Mouse (Mus musculus) stomach, postnatal 0 days (tissue): ENCODE data around the gene Apbb1. TPM values are rescaled to one million over a fixed set of nuclear protein-coding genes. Genes with fewer than 3 reads are reported as not detected.

Source experiments
- ATAC-seq: fragments of 200-750 bp; cut with Nextera tagmentation; 2 replicates; pipeline ENCODE4 v1.8.0; 2017; ENCODE audit not compliant: low FRiP score, low TSS enrichment
- DNase-seq: peaks from one replicate; pipeline ENCODE4 v3.0.0-alpha.2; 2016; ENCODE audit warnings: low spot score
- H3K27ac ChIP-seq: fragments of 300-500 bp; sonication (generic); replicated peaks from 2 replicates; pipeline ENCODE4 v1.5.1; 2014; ENCODE audit warnings: mild to moderate bottlenecking, control low read depth
- H3K27me3 ChIP-seq: fragments of 300-500 bp; sonication (generic); 2 replicates; pipeline ENCODE4 v1.6.1; 2014; ENCODE audit warnings: low read length; ENCODE audit not compliant: control insufficient read depth, insufficient read depth
- H3K36me3 ChIP-seq: fragments of 300-500 bp; sonication (generic); 2 replicates; pipeline ENCODE4 v1.6.1; 2014; ENCODE audit warnings: low read length, mixed read lengths; ENCODE audit not compliant: control insufficient read depth, insufficient read depth
- H3K4me1 ChIP-seq: fragments of 300-500 bp; sonication (generic); replicated peaks from 2 replicates; pipeline ENCODE4 v1.6.1; 2014; ENCODE audit warnings: antibody characterized with exemption; ENCODE audit not compliant: control insufficient read depth, insufficient read depth
- H3K4me2 ChIP-seq: fragments of 300-500 bp; sonication (generic); replicated peaks from 2 replicates; pipeline ENCODE4 v1.6.1; 2014; ENCODE audit warnings: low read depth, mild to moderate bottlenecking, control low read depth, moderate library complexity
- H3K4me3 ChIP-seq: fragments of 300-500 bp; sonication (generic); 2 replicates; pipeline ENCODE4 v1.5.1; 2014; ENCODE audit warnings: low read depth, low read length, control low read depth
- H3K9ac ChIP-seq: fragments of 300-500 bp; sonication (generic); 2 replicates; pipeline ENCODE4 v1.6.1; 2014; ENCODE audit warnings: mild to moderate bottlenecking, low read length, control low read depth, mixed read lengths
- H3K9me3 ChIP-seq: fragments of 300-500 bp; sonication (generic); 2 replicates; pipeline ENCODE4 v1.6.1; 2016; ENCODE audit warnings: low read length; ENCODE audit not compliant: control insufficient read depth
- CTCF ChIP-seq: IDR thresholded peaks from 2 replicates; pipeline ENCODE4 v1.5.1; 2016; ENCODE audit warnings: antibody characterized with exemption, low read depth, mild to moderate bottlenecking, moderate library complexity
- EP300 ChIP-seq: optimal IDR thresholded peaks from 2 replicates; pipeline ENCODE3; 2016; ENCODE audit warnings: antibody characterized with exemption
- WGBS: fragments of 180-500 bp; shearing (Covaris S2); extraction: QIAGEN DNeasy Blood & Tissue Kit; methylation state at CpG from one replicate; pipeline ENCODE4 v1.1.7; 2014; 5-methylcytosine and 5-hydroxymethylcytosine counted together
- polyA plus RNA-seq: library from polyadenylated mRNA; unstranded; fragments of >200 nt; fragmentation: Nextera tagmentation; extraction: Ambion mirVana; gene quantifications from 2 replicates; pipeline ENCODE4 v1.2.1, GENCODE M21; 2015

The Apbb1 gene
- polyA plus RNA-seq, 1 experiment from 2014 or later = 16.6 TPM

DNA sequence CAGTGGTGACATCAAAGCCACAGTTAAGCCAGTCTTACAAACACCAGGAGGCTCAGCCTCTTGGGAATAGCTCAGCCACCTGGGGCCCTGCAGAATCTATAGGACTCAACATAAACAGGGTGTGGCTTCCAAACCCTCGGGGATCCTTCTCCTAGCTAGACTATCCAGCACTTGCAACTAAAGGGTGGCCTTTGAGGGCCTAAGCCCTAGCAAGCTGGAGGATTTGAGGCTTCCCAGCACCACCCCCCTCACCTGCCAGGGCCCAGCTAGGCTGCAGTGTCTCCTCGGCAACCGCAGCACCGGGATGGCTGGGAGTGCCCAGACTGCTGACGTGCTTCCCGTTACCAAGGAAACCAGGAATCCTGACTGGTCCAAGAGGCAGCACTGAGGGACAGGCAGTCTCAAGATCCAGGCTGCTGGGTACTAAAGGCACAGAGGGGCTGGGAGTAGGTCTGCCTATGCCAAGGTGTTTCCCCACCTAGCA, 12.4 kb downstream of the Apbb1 start:
- H3K36me3 ChIP-seq = no peaks in the 10 kb centered on the region
- H3K27ac ChIP-seq = no peak overlapping the region
- no peak overlapping the region for H3K4me2 ChIP-seq
- TF ChIP-seq EP300 (no peak), CTCF (no peak)
- H3K9ac ChIP-seq = no peak overlapping the region
- DNase-seq (no peak), ATAC-seq (peak; percentile 17; the same call in 1 of the 2 replicates)
- no peaks in the 10 kb centered on the region for H3K27me3 ChIP-seq
- no peaks in the 10 kb centered on the region for H3K9me3 ChIP-seq
- H3K4me1 ChIP-seq = no peaks in the 10 kb centered on the region
- WGBS = 7% methylated on average over 6 of the region's 6 CpGs
- H3K4me3 ChIP-seq = no peak overlapping the region

DNA sequence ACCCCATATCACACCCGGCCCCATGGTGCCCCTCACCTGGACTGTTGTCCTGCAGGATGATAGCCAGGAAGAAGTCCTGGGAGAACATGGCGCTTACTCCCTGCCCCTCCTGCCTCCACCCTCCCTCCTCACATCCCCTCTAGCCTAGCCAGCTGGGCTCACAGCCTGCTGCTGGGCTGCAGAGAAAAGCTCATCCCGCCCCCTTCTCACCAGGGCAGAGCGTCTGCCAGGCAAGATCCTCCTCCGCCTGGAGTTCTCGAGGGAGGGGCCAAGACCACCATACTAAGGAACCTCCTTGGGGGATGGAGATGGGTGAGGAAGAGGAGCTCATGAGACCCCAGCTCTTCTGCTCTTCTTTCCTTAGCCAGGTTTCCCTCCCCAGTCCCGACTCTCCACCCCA, 12.9 kb downstream of the Apbb1 start:
- ATAC-seq (peak; percentile 38; the same call in 1 of the 2 replicates), DNase-seq (no peak)
- TF ChIP-seq CTCF = no peak
- TF ChIP-seq EP300 = no peak
- Histone ChIP-seq H3K4me2 (no peak overlapping the region), H3K27me3 (no peaks in the 10 kb centered on the region), H3K9me3 (no peaks in the 10 kb centered on the region), H3K4me1 (no peaks in the 10 kb centered on the region), H3K36me3 (no peaks in the 10 kb centered on the region), H3K9ac (no peak overlapping the region), H3K27ac (no peak overlapping the region), H3K4me3 (no peak overlapping the region)
- 24% methylated on average over 7 of the region's 7 CpGs for WGBS

- TF ChIP-seq EP300 (no peak), CTCF (no peak)
- WGBS = 78% methylated on average over 17 of the region's 17 CpGs
- ATAC-seq (no peak), DNase-seq (no peak)
- Histone ChIP-seq H3K4me3 (no peak overlapping the region), H3K27me3 (no peaks in the 10 kb centered on the region), H3K4me1 (no peaks in the 10 kb centered on the region), H3K4me2 (no peak overlapping the region), H3K9me3 (no peaks in the 10 kb centered on the region), H3K36me3 (no peaks in the 10 kb centered on the region), H3K9ac (no peak overlapping the region), H3K27ac (no peak overlapping the region)
Observed at GRCm38 (mm10) chr7:105565071-105565836, 16.2 kb downstream of the Apbb1 start.

- ATAC-seq = no peak
- TF ChIP-seq EP300 = no peak
- TF ChIP-seq CTCF = no peak
- peaks cover 2% of the 10 kb centered on the region; the same call in 1 of the 2 replicates for H3K36me3 ChIP-seq
Observed at GRCm38 (mm10) chr7:105563367-105563766, 18.1 kb downstream of the Apbb1 start.

DNA sequence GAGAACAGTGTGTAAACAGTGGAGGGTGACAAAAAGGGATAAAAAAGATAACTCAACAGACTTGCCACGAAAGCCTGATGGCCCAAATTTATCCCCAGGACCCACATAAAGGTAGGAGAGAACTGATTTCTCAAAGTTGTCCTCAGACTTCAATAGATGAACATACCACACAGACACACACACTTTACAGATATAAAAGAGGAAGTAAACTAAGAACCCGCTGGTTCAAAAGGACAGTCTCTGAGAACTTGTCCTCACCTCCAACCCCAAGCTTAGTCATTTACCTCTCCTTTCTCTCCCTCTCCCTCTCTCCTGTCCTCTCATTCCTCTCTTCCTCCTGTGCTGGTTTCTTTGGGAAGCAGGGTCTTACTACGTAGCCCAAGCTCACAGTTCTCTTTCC, 19.1 kb downstream of the Apbb1 start:
- Histone ChIP-seq H3K9me3 (no peaks in the 10 kb centered on the region), H3K4me2 (no peak overlapping the region), H3K27ac (no peak overlapping the region), H3K27me3 (no peaks in the 10 kb centered on the region), H3K4me3 (no peak overlapping the region), H3K4me1 (no peaks in the 10 kb centered on the region), H3K36me3 (peaks cover 3% of the 10 kb centered on the region; the same call in 1 of the 2 replicates), H3K9ac (no peak overlapping the region)
- WGBS = 90% methylated on average over 3 of the region's 3 CpGs
- no peak for DNase-seq
- TF ChIP-seq CTCF = no peak
- TF ChIP-seq EP300 = no peak
- ATAC-seq = no peak

More at GRCm38 (mm10) chr7:105563367-105563766, 18.1 kb downstream of the Apbb1 start:
- Histone ChIP-seq H3K9ac (no peak overlapping the region), H3K9me3 (no peaks in the 10 kb centered on the region), H3K4me1 (no peaks in the 10 kb centered on the region), H3K27me3 (no peaks in the 10 kb centered on the region), H3K4me2 (no peak overlapping the region), H3K4me3 (no peak overlapping the region), H3K27ac (no peak overlapping the region)
- WGBS = 82% methylated on average over 3 of the region's 3 CpGs
- DNase-seq = no peak

DNA sequence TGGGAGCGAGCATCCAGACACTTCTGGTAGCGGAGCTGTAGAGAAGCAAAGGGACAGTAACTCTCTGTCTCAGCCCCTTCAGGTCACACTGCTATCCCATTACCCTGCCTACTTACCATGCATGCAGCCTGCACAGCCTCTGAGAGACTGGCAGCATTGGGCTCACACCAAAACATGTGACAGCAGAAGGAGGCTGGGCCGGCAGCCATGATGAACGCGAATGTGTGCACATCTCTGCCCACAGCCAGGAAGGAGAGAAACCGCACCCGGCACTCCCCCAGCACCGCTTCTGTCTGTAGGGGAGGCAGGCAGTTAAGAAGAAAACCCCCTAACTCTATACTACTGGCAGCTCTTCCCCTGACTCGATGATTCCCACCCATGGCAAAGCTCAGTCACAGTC, 22.4 kb downstream of the Apbb1 start:
- Histone ChIP-seq H3K4me1 (peaks cover 3% of the 10 kb centered on the region; the same call in 1 of the 2 replicates), H3K4me3 (no peak overlapping the region), H3K27ac (no peak overlapping the region), H3K9me3 (no peaks in the 10 kb centered on the region), H3K36me3 (peaks cover 3% of the 10 kb centered on the region; the same call in 1 of the 2 replicates), H3K9ac (no peak overlapping the region), H3K4me2 (no peak overlapping the region), H3K27me3 (no peaks in the 10 kb centered on the region)
- 87% methylated on average over 9 of the region's 9 CpGs for WGBS
- no peak for TF ChIP-seq CTCF
- TF ChIP-seq EP300 = no peak
- DNase-seq (no peak), ATAC-seq (no peak)
